Mouse (Mus musculus) lung, adult 2 months (tissue): ENCODE results near the gene 1700008O03Rik.

Experiments used
- CTCF ChIP-seq: fragments of 200-500 bp; IDR thresholded peaks from 2 replicates; pipeline ENCODE4 v1.5.1; 2011; ENCODE audit warnings: mild to moderate bottlenecking, low read length, control low read depth; ENCODE audit not compliant: insufficient read depth
- POLR2A ChIP-seq: fragments of 200-500 bp; IDR thresholded peaks from 2 replicates; pipeline ENCODE4 v1.6.1; 2011; ENCODE audit warnings: low read depth, mild to moderate bottlenecking, control low read depth, low read length, borderline replicate concordance; ENCODE audit errors: extremely low read depth

- TF ChIP-seq POLR2A, result no peak
- no peak for TF ChIP-seq CTCF
Observed at GRCm38 (mm10) chr7:44341119-44341518, 44.5 kb downstream of the 1700008O03Rik start.
